Mouse (Mus musculus) kidney, embryonic 14.5 days (tissue): ENCODE data around the gene Gm45213. TPM values are rescaled to one million over a fixed set of nuclear protein-coding genes. Genes with fewer than 3 reads are reported as not detected.

Experiments
- ATAC-seq: fragments of 200-750 bp; cut with Nextera tagmentation; 2 replicates; pipeline ENCODE4 v1.8.0; 2017; ENCODE audit warnings: moderate number of reproducible peaks, mild to moderate bottlenecking, moderate TSS enrichment, moderate library complexity; ENCODE audit not compliant: low FRiP score, low TSS enrichment
- H3K27ac ChIP-seq: fragments of 300-500 bp; sonication (generic); 2 replicates; pipeline ENCODE4 v1.5.1; 2014; ENCODE audit warnings: low read depth, mild to moderate bottlenecking, low read length, moderate library complexity, mixed read lengths
- H3K27me3 ChIP-seq: fragments of 300-500 bp; sonication (generic); 2 replicates; pipeline ENCODE4 v1.6.1; 2014; ENCODE audit warnings: mild to moderate bottlenecking, low read length; ENCODE audit not compliant: control insufficient read depth, insufficient read depth
- H3K36me3 ChIP-seq: fragments of 300-500 bp; sonication (generic); 2 replicates; pipeline ENCODE4 v1.6.1; 2014; ENCODE audit warnings: low read length, mixed read lengths; ENCODE audit not compliant: control insufficient read depth, insufficient read depth
- H3K4me1 ChIP-seq: fragments of 300-500 bp; sonication (generic); 2 replicates; pipeline ENCODE4 v1.6.1; 2014; ENCODE audit warnings: low read length, mixed read lengths; ENCODE audit not compliant: control insufficient read depth, insufficient read depth
- H3K4me2 ChIP-seq: fragments of 300-500 bp; sonication (generic); replicated peaks from 2 replicates; pipeline ENCODE4 v1.6.1; 2014; ENCODE audit warnings: low read depth, mild to moderate bottlenecking, low read length
- H3K4me3 ChIP-seq: fragments of 300-500 bp; sonication (generic); 2 replicates; pipeline ENCODE4 v1.5.1; 2014; ENCODE audit warnings: mild to moderate bottlenecking, low read length
- H3K9ac ChIP-seq: fragments of 300-500 bp; sonication (generic); 2 replicates; pipeline ENCODE4 v1.6.1; 2014; ENCODE audit warnings: low read depth, mild to moderate bottlenecking, low read length, moderate library complexity
- H3K9me3 ChIP-seq: fragments of 300-500 bp; sonication (generic); 2 replicates; pipeline ENCODE4 v1.6.1; 2016; ENCODE audit warnings: low read length; ENCODE audit not compliant: control insufficient read depth
- WGBS: fragments of 180-500 bp; shearing (Covaris S2); extraction: QIAGEN DNeasy Blood & Tissue Kit; methylation state at CpG from one replicate; pipeline ENCODE4 v1.1.7; 2014; 5-methylcytosine and 5-hydroxymethylcytosine counted together
- polyA plus RNA-seq: library from polyadenylated mRNA; unstranded; fragments of >200 nt; fragmentation: Nextera tagmentation; extraction: Ambion mirVana; gene quantifications from 2 replicates; pipeline ENCODE4 v1.2.1, GENCODE M21; 2014

Gm45213 gene
- polyA plus RNA-seq, 1 experiment from 2014 or later, result not detected

DNA sequence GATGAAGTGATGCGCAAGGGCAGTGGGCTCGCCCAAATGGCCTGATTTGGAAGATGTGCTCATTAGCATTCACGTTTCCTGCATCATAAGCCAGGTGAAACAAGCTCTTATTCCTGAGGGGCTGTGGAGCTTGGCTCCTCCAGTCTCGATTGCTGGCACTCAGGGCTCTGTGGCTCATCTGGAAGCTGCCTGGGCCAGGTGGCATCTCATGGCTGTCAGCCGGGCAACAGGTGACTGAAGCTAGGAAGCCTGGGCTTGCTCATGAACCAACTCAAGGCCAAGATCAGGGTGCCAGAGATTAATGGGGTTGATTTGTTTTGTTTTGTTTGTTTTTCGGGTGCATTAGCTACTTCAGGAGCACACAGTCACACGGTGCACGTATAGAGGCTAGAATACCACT, 49.3 kb downstream of the Gm45213 start:
- H3K4me1 ChIP-seq, result no peaks in the 10 kb centered on the region
- H3K36me3 ChIP-seq, result peaks cover 40% of the 10 kb centered on the region
- H3K4me3 ChIP-seq, result no peak overlapping the region
- no peak overlapping the region for H3K4me2 ChIP-seq
- ATAC-seq, result no peak
- 89% methylated on average over 8 of the region's 8 CpGs for WGBS
- no peaks in the 10 kb centered on the region for H3K9me3 ChIP-seq
- no peaks in the 10 kb centered on the region for H3K27me3 ChIP-seq
- H3K9ac ChIP-seq, result no peak overlapping the region
- H3K27ac ChIP-seq, result no peak overlapping the region

DNA sequence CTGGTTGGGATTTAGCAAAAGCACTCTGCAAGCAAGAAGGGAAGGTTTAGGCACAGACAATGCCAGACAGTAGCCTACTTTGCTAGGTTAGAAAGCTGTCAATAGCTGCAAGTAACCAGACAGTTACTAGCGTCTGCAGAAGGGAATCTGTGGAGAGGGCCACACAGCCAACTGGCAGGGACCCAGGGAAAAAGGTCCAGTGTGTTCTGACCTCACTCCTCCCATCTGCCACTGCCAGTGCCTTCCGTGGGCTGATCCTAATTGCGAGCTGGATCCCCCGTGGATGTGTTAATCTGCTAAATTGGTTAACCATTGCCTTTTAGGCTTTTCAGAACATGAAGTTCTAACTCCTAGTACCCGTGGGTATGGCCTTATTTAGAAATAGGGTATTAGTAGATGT, 50.7 kb downstream of the Gm45213 start:
- Histone ChIP-seq H3K4me2 (no peak overlapping the region), H3K9ac (no peak overlapping the region), H3K27me3 (no peaks in the 10 kb centered on the region), H3K4me1 (no peaks in the 10 kb centered on the region), H3K36me3 (peaks cover 26% of the 10 kb centered on the region), H3K27ac (no peak overlapping the region), H3K4me3 (no peak overlapping the region), H3K9me3 (no peaks in the 10 kb centered on the region)
- ATAC-seq, result no peak
- WGBS, result 72% methylated on average over 5 of the region's 5 CpGs

DNA sequence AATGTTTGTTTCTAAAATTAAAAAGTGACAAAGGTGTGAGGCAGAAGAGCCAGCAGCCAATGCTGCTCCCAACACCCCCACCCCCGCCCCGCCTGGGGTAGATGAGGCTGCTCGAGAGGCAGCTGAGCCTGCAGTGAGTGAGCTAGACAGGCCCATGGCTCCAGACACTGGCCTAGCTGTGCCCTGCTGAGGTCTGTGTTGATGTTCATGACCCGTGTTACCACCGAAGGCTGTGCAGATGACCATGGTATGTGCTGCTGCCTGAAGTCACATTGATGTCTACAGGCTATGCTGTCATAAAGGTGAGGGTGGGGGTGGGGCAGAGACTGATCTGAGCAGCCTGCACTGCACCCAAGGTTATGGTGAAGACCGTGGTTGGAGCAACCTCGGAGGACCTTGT, 55.4 kb downstream of the Gm45213 start:
- Histone ChIP-seq H3K4me1 (no peaks in the 10 kb centered on the region), H3K9me3 (no peaks in the 10 kb centered on the region), H3K4me2 (no peak overlapping the region), H3K27ac (no peak overlapping the region), H3K27me3 (no peaks in the 10 kb centered on the region), H3K9ac (no peak overlapping the region), H3K4me3 (no peak overlapping the region), H3K36me3 (no peaks in the 10 kb centered on the region)
- no peak for ATAC-seq
- 90% methylated on average over 7 of the region's 7 CpGs for WGBS

GRCm38 (mm10) chr7:66101866-66102265, 58.5 kb downstream of the Gm45213 start:
- Histone ChIP-seq H3K4me1 (no peaks in the 10 kb centered on the region), H3K27ac (no peak overlapping the region), H3K4me2 (no peak overlapping the region), H3K9me3 (no peaks in the 10 kb centered on the region), H3K36me3 (no peaks in the 10 kb centered on the region), H3K4me3 (no peak overlapping the region), H3K27me3 (no peaks in the 10 kb centered on the region), H3K9ac (no peak overlapping the region)
- 6% methylated on average over 4 of the region's 4 CpGs for WGBS
- ATAC-seq, result no peak

DNA sequence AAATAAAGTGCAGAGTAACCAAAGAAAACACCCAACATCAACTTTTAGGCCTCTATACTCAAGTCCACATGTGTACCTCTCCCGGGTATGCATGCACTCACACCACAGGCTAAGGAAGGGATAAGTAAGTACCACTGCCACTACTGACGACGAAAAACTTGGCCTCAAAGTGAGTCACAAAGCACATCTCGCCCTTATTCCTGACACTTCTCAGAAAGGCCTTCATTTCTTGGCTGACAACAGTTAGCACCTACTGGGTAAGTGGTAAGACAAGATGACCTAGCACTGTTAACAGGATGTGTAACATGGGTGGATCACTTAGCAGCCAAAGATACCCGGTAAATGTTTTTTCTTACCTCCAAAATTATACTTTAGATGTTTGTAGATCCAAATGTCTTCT, 61.1 kb downstream of the Gm45213 start:
- Histone ChIP-seq H3K9ac (no peak overlapping the region), H3K36me3 (no peaks in the 10 kb centered on the region), H3K4me2 (no peak overlapping the region), H3K4me1 (no peaks in the 10 kb centered on the region), H3K27me3 (no peaks in the 10 kb centered on the region), H3K27ac (no peak overlapping the region), H3K9me3 (no peaks in the 10 kb centered on the region), H3K4me3 (no peak overlapping the region)
- 90% methylated on average over 5 of the region's 5 CpGs for WGBS
- ATAC-seq, result no peak

- 60% methylated on average over 4 of the region's 4 CpGs for WGBS
- H3K27ac ChIP-seq, result no peak overlapping the region
- H3K4me2 ChIP-seq, result no peak overlapping the region
- no peaks in the 10 kb centered on the region for H3K9me3 ChIP-seq
- H3K36me3 ChIP-seq, result no peaks in the 10 kb centered on the region
- no peak for ATAC-seq
- no peaks in the 10 kb centered on the region for H3K27me3 ChIP-seq
- H3K4me3 ChIP-seq, result no peak overlapping the region
- no peaks in the 10 kb centered on the region for H3K4me1 ChIP-seq
- H3K9ac ChIP-seq, result no peak overlapping the region
Observed at GRCm38 (mm10) chr7:66105771-66106170, 62.4 kb downstream of the Gm45213 start.

DNA sequence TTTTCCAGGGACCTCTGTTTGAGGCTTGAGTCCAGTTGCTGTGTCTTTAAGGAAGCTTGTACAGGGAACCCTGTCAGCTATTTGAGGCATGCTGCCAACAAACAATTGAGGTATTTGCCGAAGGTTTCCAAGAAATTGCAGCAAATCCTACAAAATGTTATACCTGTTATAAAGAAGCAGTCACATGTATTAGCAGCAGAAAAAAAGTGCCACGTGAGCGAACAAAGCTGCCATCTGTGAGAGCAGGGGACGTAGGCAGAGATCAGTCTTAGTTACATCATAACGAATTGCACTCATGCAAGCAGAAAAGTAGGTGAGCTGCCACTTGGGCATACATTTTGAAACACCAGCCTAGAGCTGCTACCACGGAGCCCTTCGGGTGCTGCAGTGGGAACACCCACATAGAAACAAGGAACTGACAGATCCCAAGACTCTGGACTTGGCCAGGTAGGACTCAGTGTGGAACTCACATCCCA, 63.2 kb downstream of the Gm45213 start:
- H3K9ac ChIP-seq, result no peak overlapping the region
- no peak overlapping the region for H3K27ac ChIP-seq
- ATAC-seq, result no peak
- H3K9me3 ChIP-seq, result no peaks in the 10 kb centered on the region
- no peak overlapping the region for H3K4me3 ChIP-seq
- no peak overlapping the region for H3K4me2 ChIP-seq
- H3K36me3 ChIP-seq, result no peaks in the 10 kb centered on the region
- H3K27me3 ChIP-seq, result no peaks in the 10 kb centered on the region
- 72% methylated on average over 7 of the region's 7 CpGs for WGBS
- H3K4me1 ChIP-seq, result peaks cover 1% of the 10 kb centered on the region; the same call in 1 of the 2 replicates

- H3K9me3 ChIP-seq, result no peaks in the 10 kb centered on the region
- H3K36me3 ChIP-seq, result no peaks in the 10 kb centered on the region
- H3K9ac ChIP-seq, result no peak overlapping the region
- H3K27me3 ChIP-seq, result no peaks in the 10 kb centered on the region
- 72% methylated on average over 11 of the region's 11 CpGs for WGBS
- H3K4me3 ChIP-seq, result no peak overlapping the region
- no peak overlapping the region for H3K4me2 ChIP-seq
- peaks cover 5% of the 10 kb centered on the region; the same call in 1 of the 2 replicates for H3K4me1 ChIP-seq
- no peak for ATAC-seq
- H3K27ac ChIP-seq, result no peak overlapping the region
Observed at GRCm38 (mm10) chr7:66107206-66107605, 63.8 kb downstream of the Gm45213 start.

- H3K4me2 ChIP-seq, result no peak overlapping the region
- no peak for ATAC-seq
- 14% methylated on average over 7 of the region's 7 CpGs for whole genome bisulfite sequencing
- H3K36me3 ChIP-seq, result no peaks in the 10 kb centered on the region
- H3K9ac ChIP-seq, result no peak overlapping the region
- no peaks in the 10 kb centered on the region for H3K9me3 ChIP-seq
- H3K4me3 ChIP-seq, result no peak overlapping the region
- H3K27ac ChIP-seq, result no peak overlapping the region
- H3K27me3 ChIP-seq, result no peaks in the 10 kb centered on the region
- H3K4me1 ChIP-seq, result peaks cover 9% of the 10 kb centered on the region; the same call in 1 of the 2 replicates
Observed at GRCm38 (mm10) chr7:66107930-66108329, 64.5 kb downstream of the Gm45213 start.
